Mouse (Mus musculus) heart, embryonic 15.5 days (tissue): ENCODE measurements around the gene Gpc2. TPM values are rescaled to one million over a fixed set of nuclear protein-coding genes. Genes with fewer than 3 reads are reported as not detected.

Source experiments
- ATAC-seq: fragments of 200-750 bp; cut with Nextera tagmentation; replicated peaks from 2 replicates; pipeline ENCODE4 v1.8.0; 2017; ENCODE audit warnings: low read depth, moderate TSS enrichment; ENCODE audit not compliant: insufficient number of reproducible peaks, insufficient read depth, low FRiP score
- H3K27ac ChIP-seq: fragments of 300-500 bp; sonication (generic); 2 replicates; pipeline ENCODE4 v1.5.1; 2015; ENCODE audit warnings: mild to moderate bottlenecking, inconsistent platforms
- H3K27me3 ChIP-seq: fragments of 300-500 bp; sonication (generic); 2 replicates; pipeline ENCODE4 v1.6.1; 2015; ENCODE audit warnings: inconsistent platforms
- H3K36me3 ChIP-seq: fragments of 300-500 bp; sonication (generic); 2 replicates; pipeline ENCODE4 v1.6.1; 2015; ENCODE audit warnings: mild to moderate bottlenecking, inconsistent platforms
- H3K4me1 ChIP-seq: fragments of 300-500 bp; sonication (generic); replicated peaks from 2 replicates; pipeline ENCODE4 v1.6.1; 2015; ENCODE audit warnings: inconsistent platforms
- H3K4me2 ChIP-seq: fragments of 300-500 bp; sonication (generic); 2 replicates; pipeline ENCODE4 v1.6.1; 2015; ENCODE audit warnings: inconsistent platforms, mild to moderate bottlenecking, moderate library complexity
- H3K4me3 ChIP-seq: fragments of 300-500 bp; sonication (generic); 2 replicates; pipeline ENCODE4 v1.5.1; 2015; ENCODE audit warnings: mild to moderate bottlenecking, inconsistent platforms
- H3K9ac ChIP-seq: fragments of 300-500 bp; sonication (generic); 2 replicates; pipeline ENCODE4 v1.6.1; 2015; ENCODE audit warnings: mild to moderate bottlenecking, inconsistent platforms
- H3K9me3 ChIP-seq: fragments of 300-500 bp; sonication (generic); replicated peaks from 2 replicates; pipeline ENCODE4 v1.6.1; 2016; ENCODE audit warnings: inconsistent platforms
- WGBS: fragments of 180-500 bp; shearing (Covaris S2); methylation state at CpG from one replicate; pipeline ENCODE4 v1.1.7; 2015; ENCODE audit warnings: mixed read lengths; 5-methylcytosine and 5-hydroxymethylcytosine counted together
- polyA plus RNA-seq: library from polyadenylated mRNA; unstranded; fragments of >200 nt; fragmentation: Nextera tagmentation; extraction: Ambion mirVana; gene quantifications from 2 replicates; pipeline ENCODE4 v1.2.1, GENCODE M21; 2015

The Gpc2 gene
- 6.3 and 8.6 TPM in 2 replicates for polyA plus RNA-seq

GRCm38 (mm10) chr5:138279585-138280424, at the start of gene Gpc2, which contains the start of the genes Gm43720 and Stag3:
Gpc2 (minus strand) TSS chr5:138280005.
Gm43720 (minus strand) TSS chr5:138279958.
Stag3 (plus strand) TSS chr5:138280240.
- H3K27ac ChIP-seq, result no peak within 1 kb of the TSS

GRCm38 (mm10) chr5:138312795-138313194, 33.0 kb upstream of the Gpc2 start:
- Histone ChIP-seq H3K4me2 (no peak overlapping the region), H3K9ac (no peak overlapping the region), H3K27ac (no peak overlapping the region), H3K4me1 (no peaks in the 10 kb centered on the region), H3K36me3 (no peaks in the 10 kb centered on the region), H3K4me3 (no peak overlapping the region), H3K9me3 (no peaks in the 10 kb centered on the region), H3K27me3 (no peaks in the 10 kb centered on the region)
- WGBS, result 83% methylated on average over 3 of the region's 3 CpGs
- no peak for ATAC-seq

More at GRCm38 (mm10) chr5:138279585-138280424, at the start of gene Gpc2, which contains the start of the genes Gm43720 and Stag3:
- peak; percentile 98 for ATAC-seq
- Histone ChIP-seq H3K4me3 (peak within 1 kb of the TSS; percentile 61), H3K9me3 (no peaks in the 10 kb centered on the region), H3K4me1 (peaks cover 21% of the 10 kb centered on the region), H3K9ac (peak within 1 kb of the TSS; percentile 58), H3K36me3 (no peaks in the 10 kb centered on the region), H3K27me3 (no peaks in the 10 kb centered on the region), H3K4me2 (peak within 1 kb of the TSS; percentile 89)
- WGBS, result 1% methylated on average over 56 of the region's 56 CpGs

- no peak for ATAC-seq
- 65% methylated on average over 2 of the region's 2 CpGs for WGBS
- Histone ChIP-seq H3K4me2 (no peak overlapping the region), H3K9me3 (no peaks in the 10 kb centered on the region), H3K4me3 (no peak overlapping the region), H3K36me3 (no peaks in the 10 kb centered on the region), H3K9ac (no peak overlapping the region), H3K4me1 (no peaks in the 10 kb centered on the region), H3K27me3 (no peaks in the 10 kb centered on the region), H3K27ac (no peak overlapping the region)
Measured at GRCm38 (mm10) chr5:138299613-138300012, 19.8 kb upstream of the Gpc2 start.

- H3K9me3 ChIP-seq, result no peaks in the 10 kb centered on the region
- no peak overlapping the region for H3K4me2 ChIP-seq
- no peaks in the 10 kb centered on the region for H3K27me3 ChIP-seq
- no peak overlapping the region for H3K27ac ChIP-seq
- H3K4me1 ChIP-seq, result no peaks in the 10 kb centered on the region
- no peaks in the 10 kb centered on the region for H3K36me3 ChIP-seq
- no peak overlapping the region for H3K9ac ChIP-seq
- H3K4me3 ChIP-seq, result no peak overlapping the region
- no peak for ATAC-seq
Measured at GRCm38 (mm10) chr5:138294158-138294557, 14.4 kb upstream of the Gpc2 start.

- Histone ChIP-seq H3K4me1 (no peaks in the 10 kb centered on the region), H3K4me2 (no peak overlapping the region), H3K4me3 (no peak overlapping the region), H3K9me3 (no peaks in the 10 kb centered on the region), H3K27me3 (no peaks in the 10 kb centered on the region), H3K9ac (no peak overlapping the region), H3K27ac (no peak overlapping the region), H3K36me3 (no peaks in the 10 kb centered on the region)
- WGBS, result 64% methylated on average over 1 of the region's 1 CpGs
- no peak for ATAC-seq
Measured at GRCm38 (mm10) chr5:138291638-138292037, 11.8 kb upstream of the Gpc2 start.

GRCm38 (mm10) chr5:138287861-138288260, 8.1 kb upstream of the Gpc2 start:
- 68% methylated on average over 3 of the region's 3 CpGs for WGBS
- H3K36me3 ChIP-seq, result no peaks in the 10 kb centered on the region
- H3K27ac ChIP-seq, result no peak overlapping the region
- no peak overlapping the region for H3K4me3 ChIP-seq
- no peaks in the 10 kb centered on the region for H3K27me3 ChIP-seq
- no peak for ATAC-seq
- no peaks in the 10 kb centered on the region for H3K9me3 ChIP-seq
- H3K9ac ChIP-seq, result no peak overlapping the region
- no peak overlapping the region for H3K4me2 ChIP-seq
- no peaks in the 10 kb centered on the region for H3K4me1 ChIP-seq

GRCm38 (mm10) chr5:138283540-138283939, 3.7 kb upstream of the Gpc2 start:
- Histone ChIP-seq H3K4me2 (no peak overlapping the region), H3K4me1 (peaks cover 13% of the 10 kb centered on the region), H3K27ac (no peak overlapping the region), H3K36me3 (no peaks in the 10 kb centered on the region), H3K4me3 (no peak overlapping the region), H3K27me3 (no peaks in the 10 kb centered on the region), H3K9me3 (no peaks in the 10 kb centered on the region), H3K9ac (no peak overlapping the region)
- no peak for ATAC-seq
- WGBS, result 57% methylated on average over 1 of the region's 1 CpGs

- no peak for ATAC-seq
- no peak overlapping the region for H3K4me3 ChIP-seq
- H3K36me3 ChIP-seq, result no peaks in the 10 kb centered on the region
- 65% methylated on average over 2 of the region's 2 CpGs for WGBS
- H3K9ac ChIP-seq, result no peak overlapping the region
- no peaks in the 10 kb centered on the region for H3K27me3 ChIP-seq
- H3K9me3 ChIP-seq, result no peaks in the 10 kb centered on the region
- H3K27ac ChIP-seq, result no peak overlapping the region
- H3K4me2 ChIP-seq, result no peak overlapping the region
- H3K4me1 ChIP-seq, result peaks cover 13% of the 10 kb centered on the region
Measured at GRCm38 (mm10) chr5:138281798-138282197, 2.0 kb upstream of the Gpc2 start.

GRCm38 (mm10) chr5:138280829-138281228, 1.0 kb upstream of the Gpc2 start:
- H3K9me3 ChIP-seq, result no peaks in the 10 kb centered on the region
- no peaks in the 10 kb centered on the region for H3K36me3 ChIP-seq
- no peaks in the 10 kb centered on the region for H3K27me3 ChIP-seq
- no peak overlapping the region for H3K27ac ChIP-seq
- H3K9ac ChIP-seq, result no peak overlapping the region
- H3K4me1 ChIP-seq, result peaks cover 14% of the 10 kb centered on the region
- no peak for ATAC-seq
- H3K4me2 ChIP-seq, result no peak overlapping the region
- no peak overlapping the region for H3K4me3 ChIP-seq
- WGBS, result 85% methylated on average over 15 of the region's 15 CpGs

- H3K9me3 ChIP-seq, result no peaks in the 10 kb centered on the region
- peaks cover 18% of the 10 kb centered on the region for H3K4me1 ChIP-seq
- no peak for ATAC-seq
- H3K4me3 ChIP-seq, result peak overlapping the region; percentile 61
- 22% methylated on average over 26 of the region's 26 CpGs for WGBS
- peak overlapping the region; percentile 89 for H3K4me2 ChIP-seq
- no peaks in the 10 kb centered on the region for H3K36me3 ChIP-seq
- no peak overlapping the region for H3K27ac ChIP-seq
- H3K9ac ChIP-seq, result no peak overlapping the region
- no peaks in the 10 kb centered on the region for H3K27me3 ChIP-seq
Measured at GRCm38 (mm10) chr5:138280425-138280768, 592 bp upstream of the Gpc2 start.

GRCm38 (mm10) chr5:138277994-138278393, 1.8 kb downstream of the Gpc2 start:
- Histone ChIP-seq H3K4me1 (peaks cover 21% of the 10 kb centered on the region), H3K9ac (no peak overlapping the region), H3K4me3 (no peak overlapping the region), H3K27me3 (peaks cover 12% of the 10 kb centered on the region; the same call in 1 of the 2 replicates), H3K9me3 (no peaks in the 10 kb centered on the region), H3K27ac (no peak overlapping the region), H3K4me2 (no peak overlapping the region), H3K36me3 (no peaks in the 10 kb centered on the region)
- WGBS, result 87% methylated on average over 7 of the region's 7 CpGs
- no peak for ATAC-seq
